Mouse (Mus musculus) stomach, postnatal 0 days (tissue): Measurements from ENCODE around the gene Skiv2l. TPM values are rescaled to one million over a fixed set of nuclear protein-coding genes. Genes with fewer than 3 reads are reported as not detected.

Experiments
- ATAC-seq: fragments of 200-750 bp; cut with Nextera tagmentation; 2 replicates; pipeline ENCODE4 v1.8.0; 2017; ENCODE audit not compliant: low FRiP score, low TSS enrichment
- DNase-seq: peaks from one replicate; pipeline ENCODE4 v3.0.0-alpha.2; 2016; ENCODE audit warnings: low spot score
- H3K27ac ChIP-seq: fragments of 300-500 bp; sonication (generic); replicated peaks from 2 replicates; pipeline ENCODE4 v1.5.1; 2014; ENCODE audit warnings: mild to moderate bottlenecking, control low read depth
- H3K27me3 ChIP-seq: fragments of 300-500 bp; sonication (generic); 2 replicates; pipeline ENCODE4 v1.6.1; 2014; ENCODE audit warnings: low read length; ENCODE audit not compliant: control insufficient read depth, insufficient read depth
- H3K36me3 ChIP-seq: fragments of 300-500 bp; sonication (generic); 2 replicates; pipeline ENCODE4 v1.6.1; 2014; ENCODE audit warnings: low read length, mixed read lengths; ENCODE audit not compliant: control insufficient read depth, insufficient read depth
- H3K4me1 ChIP-seq: fragments of 300-500 bp; sonication (generic); replicated peaks from 2 replicates; pipeline ENCODE4 v1.6.1; 2014; ENCODE audit warnings: antibody characterized with exemption; ENCODE audit not compliant: control insufficient read depth, insufficient read depth
- H3K4me2 ChIP-seq: fragments of 300-500 bp; sonication (generic); replicated peaks from 2 replicates; pipeline ENCODE4 v1.6.1; 2014; ENCODE audit warnings: low read depth, mild to moderate bottlenecking, control low read depth, moderate library complexity
- H3K4me3 ChIP-seq: fragments of 300-500 bp; sonication (generic); 2 replicates; pipeline ENCODE4 v1.5.1; 2014; ENCODE audit warnings: low read depth, low read length, control low read depth
- H3K9ac ChIP-seq: fragments of 300-500 bp; sonication (generic); 2 replicates; pipeline ENCODE4 v1.6.1; 2014; ENCODE audit warnings: mild to moderate bottlenecking, low read length, control low read depth, mixed read lengths
- H3K9me3 ChIP-seq: fragments of 300-500 bp; sonication (generic); 2 replicates; pipeline ENCODE4 v1.6.1; 2016; ENCODE audit warnings: low read length; ENCODE audit not compliant: control insufficient read depth
- CTCF ChIP-seq: IDR thresholded peaks from 2 replicates; pipeline ENCODE4 v1.5.1; 2016; ENCODE audit warnings: antibody characterized with exemption, low read depth, mild to moderate bottlenecking, moderate library complexity
- EP300 ChIP-seq: optimal IDR thresholded peaks from 2 replicates; pipeline ENCODE3; 2016; ENCODE audit warnings: antibody characterized with exemption
- WGBS: fragments of 180-500 bp; shearing (Covaris S2); extraction: QIAGEN DNeasy Blood & Tissue Kit; methylation state at CpG from one replicate; pipeline ENCODE4 v1.1.7; 2014; 5-methylcytosine and 5-hydroxymethylcytosine counted together
- polyA plus RNA-seq: library from polyadenylated mRNA; unstranded; fragments of >200 nt; fragmentation: Nextera tagmentation; extraction: Ambion mirVana; gene quantifications from 2 replicates; pipeline ENCODE4 v1.2.1, GENCODE M21; 2015

The Skiv2l gene
- polyA plus RNA-seq, 1 experiment from 2014 or later, result 22.5 TPM

GRCm38 (mm10) chr17:34861704-34862415, 11.8 kb upstream of the Skiv2l start:
- Histone ChIP-seq H3K9me3 (no peaks in the 10 kb centered on the region), H3K4me3 (no peak overlapping the region), H3K9ac (no peak overlapping the region), H3K36me3 (no peaks in the 10 kb centered on the region), H3K4me1 (no peaks in the 10 kb centered on the region), H3K4me2 (no peak overlapping the region), H3K27me3 (no peaks in the 10 kb centered on the region), H3K27ac (no peak overlapping the region)
- ATAC-seq (peak; percentile 71), DNase-seq (peak; percentile 76)
- no peak for TF ChIP-seq CTCF
- TF ChIP-seq EP300, result no peak
- WGBS, result 47% methylated on average over 13 of the region's 13 CpGs

GRCm38 (mm10) chr17:34860514-34860913, 10.5 kb upstream of the Skiv2l start:
- no peak overlapping the region for H3K4me2 ChIP-seq
- no peaks in the 10 kb centered on the region for H3K27me3 ChIP-seq
- no peak overlapping the region for H3K4me3 ChIP-seq
- H3K4me1 ChIP-seq, result no peaks in the 10 kb centered on the region
- TF ChIP-seq CTCF, result no peak
- no peak for TF ChIP-seq EP300
- H3K27ac ChIP-seq, result no peak overlapping the region
- DNase-seq (no peak), ATAC-seq (no peak)
- H3K9me3 ChIP-seq, result no peaks in the 10 kb centered on the region
- H3K36me3 ChIP-seq, result peaks cover 4% of the 10 kb centered on the region; the same call in 1 of the 2 replicates
- no peak overlapping the region for H3K9ac ChIP-seq
- 83% methylated on average over 9 of the region's 9 CpGs for WGBS

- ATAC-seq, result no peak
- Histone ChIP-seq H3K36me3 (peaks cover 12% of the 10 kb centered on the region; the same call in 1 of the 2 replicates), H3K4me1 (no peaks in the 10 kb centered on the region), H3K4me2 (no peak overlapping the region), H3K9ac (no peak overlapping the region), H3K27me3 (no peaks in the 10 kb centered on the region), H3K9me3 (no peaks in the 10 kb centered on the region), H3K4me3 (no peak overlapping the region), H3K27ac (no peak overlapping the region)
- TF ChIP-seq EP300, result no peak
- no peak for TF ChIP-seq CTCF
- WGBS, result 67% methylated on average over 4 of the region's 4 CpGs
- no peak for DNase-seq
These were observed 8.7 kb upstream of the Skiv2l start for GRCm38 (mm10) chr17:34858670-34859069.

- Histone ChIP-seq H3K9me3 (no peaks in the 10 kb centered on the region), H3K27ac (no peak overlapping the region), H3K9ac (peak overlapping the region; percentile 8; the same call in 1 of the 2 replicates), H3K4me2 (no peak overlapping the region), H3K4me3 (no peak overlapping the region), H3K27me3 (no peaks in the 10 kb centered on the region), H3K4me1 (0 out of 2 replicates have a peak, but pooled peaks cover 2% of the 10 kb centered on the region), H3K36me3 (peaks cover 18% of the 10 kb centered on the region; the same call in 1 of the 2 replicates)
- peak; percentile 36; the same call in 1 of the 2 replicates for ATAC-seq
- TF ChIP-seq CTCF (peak; percentile 89), EP300 (no peak)
- DNase-seq, result peak; percentile 51
- WGBS, result 36% methylated on average over 3 of the region's 3 CpGs
These were observed 5.8 kb upstream of the Skiv2l start for GRCm38 (mm10) chr17:34855825-34856224.

GRCm38 (mm10) chr17:34854761-34855160, 4.8 kb upstream of the Skiv2l start:
- 0 out of 2 replicates have a peak, but pooled peaks cover 2% of the 10 kb centered on the region for H3K4me1 ChIP-seq
- WGBS, result 66% methylated on average over 3 of the region's 3 CpGs
- ATAC-seq (no peak), DNase-seq (no peak)
- H3K27ac ChIP-seq, result no peak overlapping the region
- TF ChIP-seq CTCF (no peak), EP300 (no peak)
- H3K9ac ChIP-seq, result no peak overlapping the region
- H3K9me3 ChIP-seq, result no peaks in the 10 kb centered on the region
- no peak overlapping the region for H3K4me3 ChIP-seq
- H3K4me2 ChIP-seq, result no peak overlapping the region
- H3K27me3 ChIP-seq, result no peaks in the 10 kb centered on the region
- peaks cover 18% of the 10 kb centered on the region; the same call in 1 of the 2 replicates for H3K36me3 ChIP-seq

- no peaks in the 10 kb centered on the region for H3K9me3 ChIP-seq
- H3K4me3 ChIP-seq, result no peak overlapping the region
- TF ChIP-seq CTCF (no peak), EP300 (no peak)
- H3K4me1 ChIP-seq, result 0 out of 2 replicates have a peak, but pooled peaks cover 2% of the 10 kb centered on the region
- no peak overlapping the region for H3K27ac ChIP-seq
- no peak for ATAC-seq
- H3K9ac ChIP-seq, result no peak overlapping the region
- peaks cover 18% of the 10 kb centered on the region; the same call in 1 of the 2 replicates for H3K36me3 ChIP-seq
- no peak for DNase-seq
- no peaks in the 10 kb centered on the region for H3K27me3 ChIP-seq
- H3K4me2 ChIP-seq, result no peak overlapping the region
- WGBS, result 77% methylated on average over 8 of the region's 8 CpGs
These were observed 3.5 kb upstream of the Skiv2l start for GRCm38 (mm10) chr17:34853511-34853910.
